Mouse (Mus musculus): ENCODE data around the gene Tmem212. TPM values are rescaled to one million over a fixed set of nuclear protein-coding genes. Genes with fewer than 3 reads are reported as not detected.

Tmem212 gene
- total RNA-seq, 1 experiment: not detected

DNA sequence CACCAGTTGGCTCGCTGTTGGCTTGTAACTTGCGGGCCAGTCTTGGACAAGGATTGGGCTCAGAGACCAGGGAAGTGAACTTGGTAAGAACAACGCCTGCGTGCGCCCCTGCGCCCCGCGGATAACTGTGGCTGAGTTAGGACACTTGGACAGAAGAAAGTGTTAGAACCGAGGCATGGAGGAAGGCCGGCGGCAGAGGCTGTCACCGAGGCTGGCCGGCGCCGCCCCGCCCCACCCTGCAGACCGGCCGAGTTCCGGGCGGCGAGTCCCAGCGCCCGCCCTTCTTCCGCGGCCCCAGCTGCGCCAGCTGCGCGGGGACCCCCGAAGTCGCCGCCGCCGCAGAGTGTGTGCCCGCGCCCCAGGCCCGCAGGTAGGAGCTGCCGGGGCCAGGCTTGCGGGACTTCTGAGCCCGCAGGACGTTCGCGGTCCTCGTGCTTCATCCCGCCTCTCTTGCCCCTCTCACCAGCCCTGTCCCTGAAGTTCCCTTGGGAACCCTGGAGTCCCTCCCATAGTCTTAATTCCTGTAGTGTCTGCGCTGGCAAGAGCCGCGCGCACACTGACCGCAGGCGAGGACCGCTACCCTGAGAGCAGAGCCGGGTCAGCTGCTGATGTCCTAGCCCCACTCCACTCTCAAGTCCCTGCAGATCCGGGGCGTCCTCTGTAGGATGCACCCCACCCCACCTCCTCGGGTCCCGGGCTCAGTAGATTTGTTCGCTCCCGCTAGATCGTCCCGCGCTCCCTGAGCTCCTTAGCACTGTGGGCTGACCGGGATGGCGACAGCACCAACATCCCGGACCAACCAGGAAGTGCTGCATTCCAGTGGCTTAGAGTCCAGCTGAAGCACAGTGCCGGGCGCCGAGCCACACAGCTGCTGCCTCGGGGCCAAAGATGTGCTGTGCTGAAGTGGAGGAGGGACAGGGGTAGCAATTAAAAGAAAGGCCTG, 42.5 kb upstream of the Tmem212 start, which contains the start of gene Pld1:
Pld1 (plus strand) TSS at position 315 of the 943 bp plus-strand sequence.
- Histone ChIP-seq H3K27ac (ENCODE audit: insufficient read depth, low read depth, low read length, poor library complexity, severe bottlenecking) (no peak within 1 kb of the TSS), H3K36me3 (ENCODE audit: control insufficient read depth, insufficient read depth, low read length, poor library complexity, severe bottlenecking) (no peaks in the 10 kb centered on the region), H3K4me1 (ENCODE audit: control insufficient read depth in 2 of 2, insufficient read depth in 2 of 2, low read length in 2 of 2, poor library complexity in 1 of 2) (peaks cover 4 to 7% of the 10 kb centered on the region in 2 experiments), H3K4me3 (ENCODE audit: insufficient read depth in 1 of 2, low read depth in 1 of 2, low read length in 2 of 2, poor library complexity in 1 of 2, severe bottlenecking in 1 of 2) (peak within 1 kb of the TSS; percentile 69), H3K9ac (ENCODE audit: insufficient read depth, low read depth, low read length, poor library complexity, severe bottlenecking) (peak within 1 kb of the TSS; percentile 38), H3K9me3 (ENCODE audit: control insufficient read depth, insufficient read depth, low read depth, low read length) (no peaks in the 10 kb centered on the region)
- in situ Hi-C loops (cut with MboI; ENCODE audit: low sequenced_read_pairs in 2 of 2, unreplicated experiment in 2 of 2): no loop called here
- DNase-seq (ENCODE audit: low read depth, low spot score): no peak
- TF ChIP-seq HCFC1 (IDR thresholded peaks at IDR 0.05; ENCODE audit: borderline replicate concordance, insufficient read depth, low read length) (no peak), MAFK (IDR thresholded peaks at IDR 0.05; ENCODE audit: insufficient read depth, low read depth, low read length) (no peak), CHD2 (IDR thresholded peaks at IDR 0.05; ENCODE audit: low read depth, low read length) (no peak), ZNF384 (IDR thresholded peaks at IDR 0.05; ENCODE audit: low read depth, low read length) (no peak), ZC3H11A (IDR thresholded peaks at IDR 0.05; ENCODE audit: borderline replicate concordance, low read depth, low read length) (no peak)

DNA sequence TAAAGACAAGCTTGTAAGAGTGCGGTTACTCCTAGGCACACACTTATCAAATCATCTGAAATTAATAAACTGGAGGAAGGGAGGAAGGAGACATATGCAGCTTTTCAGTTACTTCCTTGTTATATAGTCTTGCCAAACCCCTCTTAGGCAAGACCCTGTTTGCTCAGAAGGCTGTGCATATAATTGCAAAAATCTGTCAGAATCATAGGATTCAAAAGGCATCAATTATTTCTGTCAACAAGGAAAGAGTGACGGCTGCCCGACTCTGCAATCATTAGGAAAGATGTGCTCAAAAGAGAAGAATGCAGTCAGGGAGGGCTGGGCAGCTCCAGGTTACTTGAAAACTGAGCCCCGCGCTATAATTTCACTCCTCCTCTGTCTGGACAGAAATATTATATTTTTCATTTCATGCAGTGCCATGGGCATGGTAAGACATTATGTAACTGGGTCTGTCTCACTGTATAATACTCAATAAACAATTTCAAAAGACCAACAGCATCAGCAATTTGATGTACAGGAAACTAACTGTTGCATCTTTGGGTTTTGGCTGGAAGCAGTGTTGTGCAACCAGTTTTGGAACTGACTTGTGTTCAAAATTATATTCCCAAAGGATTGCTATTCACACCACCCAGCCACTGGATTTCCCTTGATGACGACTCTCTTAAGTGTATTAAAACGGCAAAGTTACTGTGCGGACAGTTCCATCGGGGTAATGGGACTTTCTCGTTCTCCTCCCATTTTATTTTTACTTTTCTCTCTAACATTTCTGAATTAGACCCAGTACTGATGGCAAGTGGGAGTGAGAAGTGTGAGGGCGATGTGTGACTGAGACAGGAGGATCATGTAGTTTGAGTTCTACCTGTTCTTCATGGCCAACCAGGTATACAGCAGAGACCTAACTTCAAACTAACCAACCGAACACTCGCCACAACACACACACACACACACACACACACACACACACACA, 41.3 kb upstream of the Tmem212 start:
- TF ChIP-seq CHD2 (IDR thresholded peaks at IDR 0.05; ENCODE audit: low read depth, low read length) (no peak), ZC3H11A (IDR thresholded peaks at IDR 0.05; ENCODE audit: borderline replicate concordance, low read depth, low read length) (no peak), MAFK (IDR thresholded peaks at IDR 0.05; ENCODE audit: insufficient read depth, low read depth, low read length) (no peak)
- H3K27ac ChIP-seq (ENCODE audit: insufficient read depth, low read depth, low read length, poor library complexity, severe bottlenecking): no peak overlapping the region
- no peaks in the 10 kb centered on the region for H3K9me3 ChIP-seq (ENCODE audit: control insufficient read depth, insufficient read depth, low read depth, low read length)
- H3K36me3 ChIP-seq (ENCODE audit: control insufficient read depth, insufficient read depth, low read length, poor library complexity, severe bottlenecking): no peaks in the 10 kb centered on the region
- in situ Hi-C loops (cut with MboI; ENCODE audit: low sequenced_read_pairs in 2 of 2, unreplicated experiment in 2 of 2): no loop called here
- H3K9ac ChIP-seq (ENCODE audit: insufficient read depth, low read depth, low read length, poor library complexity, severe bottlenecking): no peak overlapping the region
- H3K4me3 ChIP-seq (ENCODE audit: insufficient read depth in 1 of 2, low read depth in 1 of 2, low read length in 2 of 2, poor library complexity in 1 of 2, severe bottlenecking in 1 of 2): no peak overlapping the region
- H3K4me1 ChIP-seq (ENCODE audit: control insufficient read depth in 2 of 2, insufficient read depth in 2 of 2, low read length in 2 of 2, poor library complexity in 1 of 2): peaks cover 4 to 9% of the 10 kb centered on the region in 2 experiments
- no peak for DNase-seq (ENCODE audit: low read depth, low spot score)

DNA sequence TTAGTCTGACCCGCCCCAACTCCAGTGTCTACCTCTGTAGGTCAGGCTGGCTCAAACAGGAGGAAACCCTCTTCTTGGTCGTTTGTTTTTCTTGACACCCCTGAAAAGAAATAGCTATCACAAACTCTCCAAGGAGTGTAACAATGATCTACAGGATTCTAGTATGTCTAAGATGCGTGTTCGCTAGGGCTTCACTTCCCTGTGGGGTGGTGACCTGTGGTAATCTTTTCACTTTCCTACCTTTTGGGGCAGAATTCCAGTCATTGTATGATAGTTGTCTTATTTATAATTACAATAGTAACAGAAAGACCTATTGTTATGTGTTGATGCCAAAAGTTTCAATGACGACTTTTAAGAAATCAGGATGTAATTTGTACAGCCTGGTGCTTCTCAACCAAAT, 40.6 kb upstream of the Tmem212 start:
- Histone ChIP-seq H3K4me3 (ENCODE audit: insufficient read depth in 1 of 2, low read depth in 1 of 2, low read length in 2 of 2, poor library complexity in 1 of 2, severe bottlenecking in 1 of 2) (no peak overlapping the region), H3K9me3 (ENCODE audit: control insufficient read depth, insufficient read depth, low read depth, low read length) (no peaks in the 10 kb centered on the region), H3K36me3 (ENCODE audit: control insufficient read depth, insufficient read depth, low read length, poor library complexity, severe bottlenecking) (no peaks in the 10 kb centered on the region), H3K9ac (ENCODE audit: insufficient read depth, low read depth, low read length, poor library complexity, severe bottlenecking) (no peak overlapping the region), H3K27ac (ENCODE audit: insufficient read depth, low read depth, low read length, poor library complexity, severe bottlenecking) (no peak overlapping the region), H3K4me1 (ENCODE audit: control insufficient read depth in 2 of 2, insufficient read depth in 2 of 2, low read length in 2 of 2, poor library complexity in 1 of 2) (peaks cover 4 to 10% of the 10 kb centered on the region in 2 experiments)
- DNase-seq (ENCODE audit: low read depth, low spot score): no peak
- TF ChIP-seq ZC3H11A (IDR thresholded peaks at IDR 0.05; ENCODE audit: borderline replicate concordance, low read depth, low read length): no peak
- no peak for TF ChIP-seq ZNF384 (IDR thresholded peaks at IDR 0.05; ENCODE audit: low read depth, low read length)
- TF ChIP-seq MAFK (IDR thresholded peaks at IDR 0.05; ENCODE audit: insufficient read depth, low read depth, low read length): no peak
- no peak for TF ChIP-seq HCFC1 (IDR thresholded peaks at IDR 0.05; ENCODE audit: borderline replicate concordance, insufficient read depth, low read length)
- TF ChIP-seq CHD2 (IDR thresholded peaks at IDR 0.05; ENCODE audit: low read depth, low read length): no peak
- in situ Hi-C loops (cut with MboI; ENCODE audit: low sequenced_read_pairs in 2 of 2, unreplicated experiment in 2 of 2): no loop called here

DNA sequence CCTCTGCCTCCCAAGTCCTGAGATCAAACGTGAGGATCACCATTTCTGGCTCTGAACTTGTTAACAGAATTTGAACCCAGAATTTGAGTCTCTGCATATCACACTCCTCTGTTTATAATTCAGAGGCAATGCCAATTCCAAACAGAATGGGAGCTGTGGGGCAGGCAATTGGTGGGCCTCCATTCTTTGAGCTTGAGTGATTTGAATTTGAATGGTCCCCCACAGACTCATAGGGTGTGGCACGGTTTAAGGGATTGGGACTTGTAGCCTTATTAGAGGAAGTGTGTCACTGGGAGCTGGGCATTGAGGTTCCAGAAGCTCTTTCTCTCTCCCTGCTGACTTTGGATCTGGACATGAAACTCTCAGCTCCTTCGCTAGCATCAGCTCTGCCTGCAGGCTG, 39.5 kb upstream of the Tmem212 start:
- H3K4me1 ChIP-seq (ENCODE audit: control insufficient read depth in 2 of 2, insufficient read depth in 2 of 2, low read length in 2 of 2, poor library complexity in 1 of 2): peaks cover 4 to 10% of the 10 kb centered on the region in 2 experiments
- peak; percentile 56 for DNase-seq (ENCODE audit: low read depth, low spot score)
- no peak overlapping the region for H3K9ac ChIP-seq (ENCODE audit: insufficient read depth, low read depth, low read length, poor library complexity, severe bottlenecking)
- in situ Hi-C loops (cut with MboI; ENCODE audit: low sequenced_read_pairs in 2 of 2, unreplicated experiment in 2 of 2): no loop called here
- H3K36me3 ChIP-seq (ENCODE audit: control insufficient read depth, insufficient read depth, low read length, poor library complexity, severe bottlenecking): no peaks in the 10 kb centered on the region
- TF ChIP-seq CHD2 (IDR thresholded peaks at IDR 0.05; ENCODE audit: low read depth, low read length) (no peak), HCFC1 (IDR thresholded peaks at IDR 0.05; ENCODE audit: borderline replicate concordance, insufficient read depth, low read length) (no peak), ZNF384 (IDR thresholded peaks at IDR 0.05; ENCODE audit: low read depth, low read length) (no peak), ZC3H11A (IDR thresholded peaks at IDR 0.05; ENCODE audit: borderline replicate concordance, low read depth, low read length) (no peak), MAFK (IDR thresholded peaks at IDR 0.05; ENCODE audit: insufficient read depth, low read depth, low read length) (no peak)
- H3K9me3 ChIP-seq (ENCODE audit: control insufficient read depth, insufficient read depth, low read depth, low read length): no peaks in the 10 kb centered on the region
- no peak overlapping the region for H3K4me3 ChIP-seq (ENCODE audit: insufficient read depth in 1 of 2, low read depth in 1 of 2, low read length in 2 of 2, poor library complexity in 1 of 2, severe bottlenecking in 1 of 2)
- no peak overlapping the region for H3K27ac ChIP-seq (ENCODE audit: insufficient read depth, low read depth, low read length, poor library complexity, severe bottlenecking)
